Mouse (Mus musculus) forebrain, embryonic 11.5 days (tissue): ENCODE measurements at regions not wholly inside any gene's neighbourhood (a gene's known extent, or its start where the extent isn't known, plus 50 kb on each side); places are given as distances from the start of the nearest gene placed in this dataset.

Experiments
- ATAC-seq: fragments of 200-750 bp; cut with Nextera tagmentation; replicated peaks from 2 replicates; pipeline ENCODE4 v1.8.0; 2017; ENCODE audit warnings: moderate TSS enrichment; ENCODE audit not compliant: low FRiP score
- DNase-seq: peaks from one replicate; pipeline ENCODE4 v3.0.0-alpha.2; 2017; ENCODE audit warnings: low spot score
- H3K27ac ChIP-seq: fragments of 300-500 bp; sonication (generic); 2 replicates; pipeline ENCODE4 v1.5.1; 2014; ENCODE audit warnings: low read depth, low read length
- H3K27me3 ChIP-seq: fragments of 300-500 bp; sonication (generic); 2 replicates; pipeline ENCODE4 v1.6.1; 2014; ENCODE audit warnings: mild to moderate bottlenecking, low read length, mixed read lengths; ENCODE audit not compliant: control insufficient read depth, insufficient read depth
- H3K36me3 ChIP-seq: fragments of 300-500 bp; sonication (generic); 2 replicates; pipeline ENCODE4 v1.6.1; 2014; ENCODE audit warnings: mild to moderate bottlenecking, low read length, moderate library complexity, mixed read lengths; ENCODE audit not compliant: control insufficient read depth, insufficient read depth
- H3K4me1 ChIP-seq: fragments of 300-500 bp; sonication (generic); replicated peaks from 2 replicates; pipeline ENCODE4 v1.6.1; 2014; ENCODE audit warnings: low read length, mixed read lengths; ENCODE audit not compliant: control insufficient read depth, insufficient read depth
- H3K4me2 ChIP-seq: fragments of 300-500 bp; sonication (generic); 2 replicates; pipeline ENCODE4 v1.6.1; 2014; ENCODE audit warnings: low read depth, mild to moderate bottlenecking, low read length, moderate library complexity, mixed read lengths; ENCODE audit not compliant: severe bottlenecking
- H3K4me3 ChIP-seq: fragments of 300-500 bp; sonication (generic); 2 replicates; pipeline ENCODE4 v1.5.1; 2014; ENCODE audit warnings: low read depth, low read length
- H3K9ac ChIP-seq: fragments of 300-500 bp; sonication (generic); 2 replicates; pipeline ENCODE4 v1.6.1; 2014; ENCODE audit warnings: low read length
- H3K9me3 ChIP-seq: fragments of 300-500 bp; sonication (generic); 2 replicates; pipeline ENCODE4 v1.6.1; 2016; ENCODE audit warnings: low read length, mixed read lengths; ENCODE audit not compliant: control insufficient read depth
- WGBS: fragments of 180-500 bp; shearing (Covaris S2); extraction: QIAGEN DNeasy Blood & Tissue Kit; methylation state at CpG from one replicate; pipeline ENCODE4 v1.1.7; 2014; 5-methylcytosine and 5-hydroxymethylcytosine counted together

DNA sequence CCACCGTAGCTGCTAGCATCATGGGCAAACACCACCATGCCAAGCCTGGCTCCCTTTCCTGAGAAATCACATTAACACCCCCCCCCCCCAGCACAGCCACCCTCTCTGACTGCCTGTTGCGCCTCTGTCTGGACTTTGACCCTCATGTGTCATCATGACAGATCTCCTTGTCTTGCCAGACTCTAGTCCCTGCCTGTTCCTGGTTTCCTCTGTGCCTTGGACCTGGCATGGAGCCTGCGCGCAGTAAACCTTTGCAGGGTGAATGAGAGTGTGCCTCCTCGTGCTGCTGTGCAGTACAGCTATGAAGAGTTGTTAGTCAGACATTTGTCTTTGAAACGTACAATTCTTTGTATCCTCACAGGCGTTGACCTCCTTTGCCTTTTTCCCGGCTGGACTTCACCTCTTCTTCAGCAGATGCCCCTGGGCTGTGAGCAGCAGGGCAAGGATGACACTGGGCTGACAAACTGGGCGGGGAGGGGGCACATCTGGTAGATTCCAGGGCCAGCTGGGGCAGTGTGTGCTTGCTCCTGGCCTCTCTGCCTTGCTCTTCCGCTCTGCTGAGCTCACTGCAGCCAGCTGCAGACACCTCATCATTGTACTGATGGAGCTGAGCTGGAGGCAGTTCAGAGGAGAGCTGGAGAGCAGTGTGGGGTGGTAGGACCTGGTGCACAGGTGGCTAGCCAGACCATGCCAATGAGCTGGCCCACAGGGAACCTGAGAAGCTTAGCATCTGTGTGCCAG is 134.2 kb upstream of the Pja1 start:
- ATAC-seq (no peak), DNase-seq (no peak)
- H3K9ac ChIP-seq, result no peak overlapping the region
- H3K27ac ChIP-seq, result no peak overlapping the region
- no peaks in the 10 kb centered on the region for H3K36me3 ChIP-seq
- H3K4me2 ChIP-seq, result no peak overlapping the region
- H3K27me3 ChIP-seq, result peaks cover 18% of the 10 kb centered on the region
- no peak overlapping the region for H3K4me3 ChIP-seq
- H3K4me1 ChIP-seq, result no peaks in the 10 kb centered on the region
- H3K9me3 ChIP-seq, result no peaks in the 10 kb centered on the region
- 74% methylated on average over 10 of the region's 10 CpGs for WGBS

DNA sequence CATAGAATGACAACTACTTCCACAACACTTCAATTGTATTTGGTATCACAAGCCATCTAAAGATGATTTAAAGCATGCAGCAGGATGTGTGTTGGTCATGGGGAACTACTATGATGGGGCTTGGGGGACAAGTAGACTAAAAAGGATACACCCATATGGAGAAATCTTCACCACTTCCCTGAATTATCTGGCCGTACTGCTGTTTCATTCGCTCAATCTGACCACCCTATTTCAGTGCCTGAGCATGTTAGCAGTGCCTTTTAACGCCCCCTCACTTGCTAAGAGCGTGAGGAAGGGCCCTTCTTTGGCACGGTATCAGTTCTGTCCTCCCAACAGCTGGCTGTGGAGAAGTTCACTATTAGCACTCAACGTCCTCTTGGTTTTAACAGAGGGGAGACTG is 132.6 kb upstream of the Pja1 start:
- ATAC-seq, result no peak
- Histone ChIP-seq H3K4me3 (no peak overlapping the region), H3K27me3 (peaks cover 16% of the 10 kb centered on the region), H3K9me3 (no peaks in the 10 kb centered on the region), H3K4me1 (no peaks in the 10 kb centered on the region), H3K9ac (no peak overlapping the region), H3K4me2 (no peak overlapping the region), H3K36me3 (no peaks in the 10 kb centered on the region), H3K27ac (no peak overlapping the region)
- no peak for DNase-seq
- WGBS, result 86% methylated on average over 6 of the region's 6 CpGs

GRCm38 (mm10) chrX:99602268-99602885 is 131.3 kb upstream of the Pja1 start:
- no peak overlapping the region for H3K27ac ChIP-seq
- H3K4me1 ChIP-seq, result no peaks in the 10 kb centered on the region
- no peak for DNase-seq
- H3K36me3 ChIP-seq, result no peaks in the 10 kb centered on the region
- H3K4me2 ChIP-seq, result no peak overlapping the region
- peaks cover 20% of the 10 kb centered on the region for H3K27me3 ChIP-seq
- H3K9me3 ChIP-seq, result no peaks in the 10 kb centered on the region
- H3K9ac ChIP-seq, result no peak overlapping the region
- no peak overlapping the region for H3K4me3 ChIP-seq
- ATAC-seq, result no peak
- 87% methylated on average over 12 of the region's 12 CpGs for WGBS

- H3K36me3 ChIP-seq, result no peaks in the 10 kb centered on the region
- ATAC-seq (no peak), DNase-seq (peak; percentile 20)
- H3K4me1 ChIP-seq, result no peaks in the 10 kb centered on the region
- WGBS, result 84% methylated on average over 6 of the region's 6 CpGs
- H3K9ac ChIP-seq, result no peak overlapping the region
- H3K27me3 ChIP-seq, result peaks cover 15% of the 10 kb centered on the region
- no peak overlapping the region for H3K27ac ChIP-seq
- no peak overlapping the region for H3K4me2 ChIP-seq
- H3K4me3 ChIP-seq, result no peak overlapping the region
- H3K9me3 ChIP-seq, result no peaks in the 10 kb centered on the region
Measured at GRCm38 (mm10) chrX:99595493-99595892, 124.4 kb upstream of the Pja1 start.

GRCm38 (mm10) chrX:99593872-99594487 is 122.9 kb upstream of the Pja1 start:
- no peaks in the 10 kb centered on the region for H3K4me1 ChIP-seq
- peak; percentile 77 for DNase-seq
- H3K36me3 ChIP-seq, result no peaks in the 10 kb centered on the region
- no peaks in the 10 kb centered on the region for H3K9me3 ChIP-seq
- peaks cover 16% of the 10 kb centered on the region for H3K27me3 ChIP-seq
- 26% methylated on average over 18 of the region's 28 CpGs for WGBS
- ATAC-seq, result peak; percentile 83
- no peak overlapping the region for H3K27ac ChIP-seq
- H3K4me3 ChIP-seq, result no peak overlapping the region
- no peak overlapping the region for H3K9ac ChIP-seq
- no peak overlapping the region for H3K4me2 ChIP-seq

- Histone ChIP-seq H3K9ac (no peak overlapping the region), H3K27ac (no peak overlapping the region), H3K4me2 (no peak overlapping the region), H3K4me3 (no peak overlapping the region), H3K4me1 (no peaks in the 10 kb centered on the region), H3K9me3 (no peaks in the 10 kb centered on the region), H3K27me3 (peaks cover 15% of the 10 kb centered on the region), H3K36me3 (no peaks in the 10 kb centered on the region)
- ATAC-seq (no peak), DNase-seq (no peak)
- WGBS, result 37% methylated on average over 11 of the region's 11 CpGs
Measured at GRCm38 (mm10) chrX:99592980-99593379, 121.9 kb upstream of the Pja1 start.

GRCm38 (mm10) chrX:99587284-99587683 is 116.2 kb upstream of the Pja1 start:
- H3K36me3 ChIP-seq, result no peaks in the 10 kb centered on the region
- DNase-seq (no peak), ATAC-seq (no peak)
- H3K9ac ChIP-seq, result no peak overlapping the region
- H3K4me2 ChIP-seq, result no peak overlapping the region
- H3K4me3 ChIP-seq, result no peak overlapping the region
- 27% methylated on average over 2 of the region's 2 CpGs for WGBS
- H3K9me3 ChIP-seq, result no peaks in the 10 kb centered on the region
- H3K4me1 ChIP-seq, result no peaks in the 10 kb centered on the region
- H3K27me3 ChIP-seq, result peaks cover 7% of the 10 kb centered on the region
- H3K27ac ChIP-seq, result no peak overlapping the region

DNA sequence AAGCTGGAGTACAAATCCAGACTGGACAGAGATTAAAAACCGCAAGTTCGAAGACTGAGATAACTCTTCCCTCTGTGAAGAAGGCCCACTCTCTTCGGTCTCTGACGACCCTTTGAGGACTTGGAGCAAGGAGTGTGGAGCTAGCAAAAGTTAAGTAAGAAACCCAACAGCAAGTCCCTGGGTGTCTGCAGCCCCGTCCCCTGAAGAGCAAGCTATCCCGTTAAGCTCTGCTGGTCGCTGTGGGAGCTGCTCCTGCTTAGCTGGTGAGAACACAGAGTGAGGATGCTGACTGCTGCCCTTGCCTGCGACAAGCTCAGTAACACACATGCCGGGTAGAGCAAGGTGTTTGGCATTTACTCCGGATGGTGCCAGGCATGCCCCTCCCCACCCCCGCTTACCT is 115.2 kb upstream of the Pja1 start:
- peaks cover 5% of the 10 kb centered on the region; the same call in 1 of the 2 replicates for H3K27me3 ChIP-seq
- H3K9me3 ChIP-seq, result no peaks in the 10 kb centered on the region
- 55% methylated on average over 11 of the region's 11 CpGs for WGBS
- no peak overlapping the region for H3K4me2 ChIP-seq
- no peaks in the 10 kb centered on the region for H3K4me1 ChIP-seq
- H3K9ac ChIP-seq, result no peak overlapping the region
- DNase-seq (no peak), ATAC-seq (no peak)
- no peaks in the 10 kb centered on the region for H3K36me3 ChIP-seq
- no peak overlapping the region for H3K27ac ChIP-seq
- H3K4me3 ChIP-seq, result no peak overlapping the region
